Mouse (Mus musculus) myocyte (in vitro differentiated cells): ENCODE measurements at regions not wholly inside any gene's neighbourhood (a gene's known extent, or its start where the extent isn't known, plus 50 kb on each side); places are given as distances from the start of the nearest gene placed in this dataset.

Experiments
- H3K27me3 ChIP-seq: one replicate; pipeline ENCODE4 v1.6.1; 2011; ENCODE audit not compliant: control insufficient read depth, insufficient read depth, insufficient read length
- H3K36me3 ChIP-seq: one replicate; pipeline ENCODE4 v1.6.1; 2011; ENCODE audit not compliant: control insufficient read depth, insufficient read depth
- H3K4me2 ChIP-seq: one replicate; pipeline ENCODE4 v1.6.1; 2011; ENCODE audit warnings: low read depth, control low read depth
- H3K4me3 ChIP-seq: one replicate; pipeline ENCODE4 v1.5.1; 2011; ENCODE audit warnings: mild to moderate bottlenecking, control low read depth, moderate library complexity
- H3K79me2 ChIP-seq: one replicate; pipeline ENCODE4 v1.6.1; 2011; ENCODE audit not compliant: control insufficient read depth, insufficient read depth
- H3ac ChIP-seq: one replicate; pipeline ENCODE4 v1.6.1; 2011; ENCODE audit not compliant: control insufficient read depth, insufficient read length
- CEBPB ChIP-seq: IDR thresholded peaks from 2 replicates; pipeline ENCODE4 v1.6.1; 2011; ENCODE audit warnings: mild to moderate bottlenecking, moderate library complexity; ENCODE audit not compliant: poor library complexity, insufficient read depth, severe bottlenecking
- E2F4 ChIP-seq: IDR thresholded peaks from one replicate; pipeline ENCODE4 v1.6.1; 2011; ENCODE audit warnings: mild to moderate bottlenecking, control low read depth, moderate library complexity; ENCODE audit not compliant: insufficient read depth
- MAX ChIP-seq: IDR thresholded peaks from one replicate; pipeline ENCODE4 v1.6.1; 2011; ENCODE audit warnings: low read depth, mild to moderate bottlenecking, control low read depth
- MYOD1 ChIP-seq, 3 experiments: IDR thresholded peaks; one replicate each; pipeline ENCODE4 v1.6.1; 2011; ENCODE audit warnings: control low read depth in 2 of 3, low read depth in 2 of 3, mild to moderate bottlenecking in 2 of 3, moderate library complexity in 1 of 3; ENCODE audit not compliant: insufficient read length in 2 of 3, control insufficient read depth in 1 of 3
- MYOG ChIP-seq, 3 experiments: IDR thresholded peaks; one replicate each; pipeline ENCODE4 v1.6.1; 2011; ENCODE audit warnings: control low read depth in 2 of 3, low read depth in 2 of 3, mild to moderate bottlenecking in 2 of 3; ENCODE audit not compliant: insufficient read length in 2 of 3, control insufficient read depth in 1 of 3, insufficient read depth in 1 of 3
- POLR2A ChIP-seq: IDR thresholded peaks from one replicate; pipeline ENCODE4 v1.6.1; 2011; ENCODE audit warnings: low read depth, mild to moderate bottlenecking, control low read depth, moderate library complexity; ENCODE audit not compliant: insufficient read length
- POLR2AphosphoS2 ChIP-seq: IDR thresholded peaks from one replicate; pipeline ENCODE4 v1.6.1; 2011; ENCODE audit warnings: low read depth, control low read depth; ENCODE audit not compliant: insufficient read length
- REST ChIP-seq: IDR thresholded peaks from one replicate; pipeline ENCODE4 v1.6.1; 2011; ENCODE audit warnings: mild to moderate bottlenecking, control low read depth, moderate library complexity; ENCODE audit not compliant: insufficient read depth, insufficient read length
- SRF ChIP-seq: IDR thresholded peaks from one replicate; pipeline ENCODE4 v1.6.1; 2011; ENCODE audit warnings: low read depth; ENCODE audit not compliant: control insufficient read depth, insufficient read length
- TCF12 ChIP-seq: IDR thresholded peaks from one replicate; pipeline ENCODE4 v1.6.1; 2011; ENCODE audit warnings: mild to moderate bottlenecking, control low read depth; ENCODE audit not compliant: poor library complexity, insufficient read depth, severe bottlenecking
- TCF3 ChIP-seq: IDR thresholded peaks from one replicate; pipeline ENCODE4 v1.6.1; 2011; ENCODE audit warnings: low read depth, control low read depth; ENCODE audit not compliant: insufficient read length
- USF1 ChIP-seq: IDR thresholded peaks from one replicate; pipeline ENCODE4 v1.6.1; 2011; ENCODE audit warnings: low read depth, mild to moderate bottlenecking, control low read depth, moderate library complexity

- no peak overlapping the region for H3ac ChIP-seq
- H3K27me3 ChIP-seq: peaks cover 10% of the 10 kb centered on the region
- no peak overlapping the region for H3K4me2 ChIP-seq
- TF ChIP-seq MYOG (IDR thresholded peaks at IDR 0.05; ENCODE audit: control insufficient read depth in 1 of 3, insufficient read depth in 1 of 3, insufficient read length in 2 of 3, low read depth in 2 of 3): no peak
- TF ChIP-seq POLR2A: no peak
- no peak for TF ChIP-seq CEBPB
- no peak for TF ChIP-seq E2F4
- TF ChIP-seq SRF: no peak
- TF ChIP-seq MYOD1 (IDR thresholded peaks at IDR 0.05; ENCODE audit: control insufficient read depth in 1 of 3, insufficient read length in 2 of 3, low read depth in 2 of 3): no peak
- no peak for TF ChIP-seq REST
- TF ChIP-seq TCF3: no peak
- no peak for TF ChIP-seq USF1
- TF ChIP-seq TCF12: no peak
- TF ChIP-seq MAX: no peak
- no peak for TF ChIP-seq POLR2AphosphoS2
- H3K36me3 ChIP-seq: no peaks in the 10 kb centered on the region
- no peaks in the 10 kb centered on the region for H3K79me2 ChIP-seq
- H3K4me3 ChIP-seq: no peak overlapping the region
Observed at GRCm38 (mm10) chr4:53320735-53321449, 119.3 kb upstream of the Slc44a1 start.

GRCm38 (mm10) chr4:53319051-53319450 lies 121.2 kb upstream of the Slc44a1 start:
- Histone ChIP-seq H3K36me3 (no peaks in the 10 kb centered on the region), H3K79me2 (no peaks in the 10 kb centered on the region), H3K4me2 (no peak overlapping the region), H3ac (no peak overlapping the region), H3K27me3 (peaks cover 10% of the 10 kb centered on the region), H3K4me3 (no peak overlapping the region)
- TF ChIP-seq MAX (no peak), TCF12 (no peak), TCF3 (no peak), USF1 (no peak), REST (no peak), E2F4 (no peak), POLR2AphosphoS2 (no peak), MYOG (IDR thresholded peaks at IDR 0.05; ENCODE audit: control insufficient read depth in 1 of 3, insufficient read depth in 1 of 3, insufficient read length in 2 of 3, low read depth in 2 of 3) (no peak)

- Histone ChIP-seq H3K79me2 (no peaks in the 10 kb centered on the region), H3K4me2 (no peak overlapping the region), H3K27me3 (peaks cover 10% of the 10 kb centered on the region), H3K36me3 (no peaks in the 10 kb centered on the region), H3ac (no peak overlapping the region), H3K4me3 (no peak overlapping the region)
- TF ChIP-seq MYOD1 (IDR thresholded peaks at IDR 0.05; ENCODE audit: control insufficient read depth in 1 of 3, insufficient read length in 2 of 3, low read depth in 2 of 3) (no peak), TCF12 (no peak), MYOG (IDR thresholded peaks at IDR 0.05; ENCODE audit: control insufficient read depth in 1 of 3, insufficient read depth in 1 of 3, insufficient read length in 2 of 3, low read depth in 2 of 3) (no peak), POLR2AphosphoS2 (no peak), TCF3 (no peak), CEBPB (no peak), REST (no peak), MAX (no peak), USF1 (no peak), E2F4 (no peak), SRF (no peak)
Observed at GRCm38 (mm10) chr4:53318181-53318580, 122.0 kb upstream of the Slc44a1 start.

- no peaks in the 10 kb centered on the region for H3K36me3 ChIP-seq
- peaks cover 10% of the 10 kb centered on the region for H3K27me3 ChIP-seq
- H3K79me2 ChIP-seq: no peaks in the 10 kb centered on the region
- H3K4me2 ChIP-seq: no peak overlapping the region
- H3K4me3 ChIP-seq: no peak overlapping the region
- TF ChIP-seq MYOD1 (IDR thresholded peaks at IDR 0.05; ENCODE audit: control insufficient read depth in 1 of 3, insufficient read length in 2 of 3, low read depth in 2 of 3) (no peak), POLR2AphosphoS2 (no peak), USF1 (no peak), TCF3 (no peak), MAX (no peak), CEBPB (no peak), TCF12 (no peak), MYOG (IDR thresholded peaks at IDR 0.05; ENCODE audit: control insufficient read depth in 1 of 3, insufficient read depth in 1 of 3, insufficient read length in 2 of 3, low read depth in 2 of 3) (no peak), SRF (no peak), REST (no peak), POLR2A (no peak), E2F4 (no peak)
- H3ac ChIP-seq: no peak overlapping the region
Observed at GRCm38 (mm10) chr4:53317453-53317824, 122.8 kb upstream of the Slc44a1 start.
